Mouse (Mus musculus): ENCODE results near the gene Ica1l.
A peak's percentile ranks its signal among the peaks of the same experiment; 100 is the strongest.
"Not testable (repeated sequence)": the region's sequence is repeated elsewhere in the genome, so short reads cannot be mapped to it uniquely, and the experiment has no call there.

Gene Ica1l

DNA sequence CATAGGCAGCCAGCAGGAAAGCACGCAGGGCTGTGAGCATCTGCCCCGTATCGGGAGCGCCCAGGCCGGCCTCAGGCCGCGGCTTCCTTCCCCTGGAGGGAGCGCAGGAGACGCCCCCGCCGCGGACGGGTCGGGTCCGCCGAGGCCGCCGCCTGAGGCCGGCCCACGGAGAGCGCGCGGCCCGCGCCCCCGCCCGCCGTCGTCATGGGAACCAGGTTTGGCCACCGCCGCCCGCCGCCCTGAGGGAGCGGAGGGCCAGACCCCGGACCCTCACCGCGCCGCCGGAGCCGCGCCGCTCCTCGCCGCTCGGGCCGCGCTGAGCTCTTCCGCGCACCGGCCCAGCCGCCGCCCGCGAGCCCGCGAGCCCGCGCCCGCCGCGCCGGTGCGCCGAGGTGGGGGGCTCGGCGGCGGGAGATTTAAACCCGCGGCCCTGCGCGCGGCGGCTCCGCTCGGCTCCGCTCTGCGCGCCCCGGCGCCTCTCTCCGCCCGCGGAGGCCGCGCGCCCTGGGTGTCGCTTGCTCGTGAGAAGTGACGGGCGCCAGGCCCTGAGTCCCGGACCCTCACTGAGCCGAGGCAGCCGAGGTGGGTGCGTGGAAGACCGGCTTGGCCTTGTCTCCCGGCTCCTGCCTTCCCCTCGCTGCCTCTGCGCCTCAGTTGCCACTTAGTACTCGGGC, at the start of gene Ica1l:
TSS of gene Ica1l (minus strand) at position 389 of the 674 bp plus-strand sequence.
- peak; percentile 70 for DNase-seq (ENCODE audit: low spot score)

DNA sequence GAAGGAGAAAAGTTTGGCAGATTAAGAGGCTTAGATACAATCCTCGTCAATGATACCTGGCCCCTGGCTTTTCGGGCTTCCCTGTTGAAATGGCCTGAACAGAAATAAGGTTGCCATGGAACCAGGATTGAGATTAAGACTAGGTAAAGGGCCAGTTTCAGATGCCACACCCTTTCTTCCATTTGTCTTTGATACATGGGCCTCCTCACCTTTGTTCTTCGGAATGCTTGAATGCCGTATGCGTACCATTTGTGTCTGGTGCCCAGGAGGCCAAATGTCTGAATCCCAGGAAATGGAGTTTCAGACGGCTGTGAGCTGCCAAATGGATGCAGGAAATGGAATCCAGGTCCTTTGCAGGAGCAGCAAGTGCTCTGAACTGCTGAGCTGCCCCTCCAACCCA, 33.4 kb upstream of the Ica1l start:
- no peak for DNase-seq (ENCODE audit: low spot score)

DNA sequence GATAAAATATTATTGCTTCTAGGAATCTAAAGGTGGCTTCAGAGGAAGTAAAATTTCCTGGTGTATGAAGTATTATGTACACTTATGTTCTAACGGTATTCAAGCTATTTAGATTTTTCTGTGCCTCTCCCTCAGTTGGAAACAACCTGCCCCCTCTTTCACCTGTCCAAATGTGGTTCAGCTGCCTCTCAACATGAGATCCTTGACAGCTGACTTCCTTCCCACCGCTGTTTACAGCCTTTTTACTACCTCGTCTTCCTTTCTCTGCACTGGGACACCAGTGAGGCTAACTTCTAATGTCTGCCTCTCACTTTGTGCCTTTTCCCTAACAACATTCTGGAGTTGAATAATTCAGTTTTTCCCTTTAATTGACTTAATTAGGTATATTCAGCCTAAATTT, 32.6 kb upstream of the Ica1l start:
- no peak for DNase-seq (ENCODE audit: low spot score)

- DNase-seq (ENCODE audit: low spot score), result no peak
These were observed 32.0 kb upstream of the Ica1l start for GRCm38 (mm10) chr1:60074935-60075334.

DNA sequence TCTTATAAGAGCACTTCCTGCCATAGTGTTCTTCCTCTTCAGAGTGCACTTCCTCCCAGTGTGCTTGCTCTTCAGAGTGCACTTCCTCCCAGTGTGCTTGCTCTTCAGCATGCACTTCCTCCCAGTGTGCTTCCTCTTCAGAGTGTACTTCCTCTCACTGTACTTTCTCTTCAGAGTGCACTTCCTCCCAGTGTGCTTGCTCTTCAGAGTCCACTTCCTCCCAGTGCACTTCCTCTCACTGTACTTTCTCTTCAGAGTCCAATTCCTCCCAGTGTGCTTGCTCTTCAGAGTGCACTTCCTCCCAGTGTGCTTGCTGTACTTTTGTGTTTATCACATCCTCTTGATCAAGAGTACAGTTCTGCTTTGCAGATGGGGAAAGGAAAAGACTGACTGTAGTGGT, 27.7 kb upstream of the Ica1l start:
- DNase-seq (ENCODE audit: low spot score), result not testable (repeated sequence)

DNA sequence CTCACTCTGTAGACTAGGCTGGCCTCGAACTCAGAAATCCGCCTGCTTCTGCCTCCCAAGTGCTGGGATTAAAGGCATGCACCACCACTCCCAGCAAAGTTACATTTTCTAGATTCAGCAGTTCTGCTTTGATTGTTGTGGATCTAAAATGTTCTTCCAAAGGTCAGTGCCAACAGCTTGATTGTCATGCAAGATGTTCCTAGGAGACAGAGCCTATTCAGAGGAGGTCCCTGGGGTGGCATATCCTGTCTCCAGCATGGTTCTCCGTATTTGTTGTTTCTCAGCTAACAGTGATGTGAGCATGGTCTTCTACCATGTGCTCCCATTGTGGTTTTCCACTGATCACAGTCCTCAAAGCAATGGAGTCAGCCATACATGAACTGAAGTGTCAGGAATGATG, 13.3 kb upstream of the Ica1l start:
- no peak for DNase-seq (ENCODE audit: low spot score)

DNA sequence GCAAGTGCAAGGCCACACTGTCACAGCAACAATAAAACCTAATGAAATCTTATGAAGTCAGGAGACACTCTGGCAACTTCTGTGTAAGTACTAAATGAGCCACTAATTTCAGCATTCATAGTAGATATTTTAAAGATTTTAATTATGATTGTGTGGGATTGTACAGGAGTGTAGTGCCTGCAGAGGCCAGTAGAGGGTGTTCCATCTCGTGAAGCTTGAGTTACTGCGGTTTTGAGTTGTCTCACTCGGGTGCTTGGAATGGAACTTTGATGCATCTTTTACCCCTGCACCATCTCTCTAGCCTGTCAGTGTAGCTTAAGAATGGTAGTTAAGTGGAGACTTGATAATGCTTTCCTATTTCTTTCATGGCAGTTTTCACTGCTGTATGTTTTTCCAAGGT, 11.7 kb upstream of the Ica1l start:
- DNase-seq (ENCODE audit: low spot score), result no peak

GRCm38 (mm10) chr1:60047481-60047880, 4.5 kb upstream of the Ica1l start:
- not testable (repeated sequence) for DNase-seq (ENCODE audit: low spot score)

DNA sequence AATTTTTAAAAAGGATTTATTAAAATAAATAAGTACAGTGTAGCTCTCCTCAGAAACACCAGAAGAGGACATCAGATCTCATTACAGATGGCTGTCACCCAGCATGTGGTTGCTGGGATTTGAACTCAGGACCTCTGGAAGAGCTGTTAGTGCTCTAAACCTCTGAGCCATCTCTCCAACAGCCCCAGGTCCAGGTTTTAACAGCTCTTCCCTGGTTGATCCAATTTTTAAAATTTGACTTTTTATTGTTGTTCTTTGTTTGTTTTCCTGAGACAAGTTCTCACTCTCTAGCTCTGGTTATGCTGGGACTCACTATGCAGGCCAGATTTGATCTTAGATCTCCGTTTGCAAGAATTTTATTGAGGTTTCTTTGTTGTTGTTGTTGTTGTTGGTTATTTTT, 1.6 kb upstream of the Ica1l start:
- DNase-seq (ENCODE audit: low spot score), result no peak

DNA sequence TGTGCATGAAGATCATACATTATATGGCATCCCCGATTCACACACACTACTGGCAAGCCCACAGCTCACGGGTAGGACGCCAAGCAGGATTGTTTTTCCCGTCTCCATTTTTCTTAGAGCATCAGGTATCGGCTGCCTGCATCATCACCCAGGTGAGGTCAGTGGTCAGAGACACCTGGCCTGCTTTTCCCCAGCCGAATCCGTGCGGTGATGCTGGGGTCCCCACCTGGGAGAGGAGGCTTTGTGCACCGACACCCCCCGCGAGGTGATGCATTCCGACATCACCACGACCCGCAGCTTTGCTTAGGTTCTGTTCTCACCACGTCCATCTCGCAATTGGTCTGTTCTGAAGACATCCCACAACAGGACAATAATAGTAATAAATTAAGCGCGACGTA, 587 bp downstream of the Ica1l start:
- DNase-seq (ENCODE audit: low spot score), result peak; percentile 6

- DNase-seq (ENCODE audit: low spot score), result no peak
These were observed 7.9 kb downstream of the Ica1l start for GRCm38 (mm10) chr1:60035044-60035443.

DNA sequence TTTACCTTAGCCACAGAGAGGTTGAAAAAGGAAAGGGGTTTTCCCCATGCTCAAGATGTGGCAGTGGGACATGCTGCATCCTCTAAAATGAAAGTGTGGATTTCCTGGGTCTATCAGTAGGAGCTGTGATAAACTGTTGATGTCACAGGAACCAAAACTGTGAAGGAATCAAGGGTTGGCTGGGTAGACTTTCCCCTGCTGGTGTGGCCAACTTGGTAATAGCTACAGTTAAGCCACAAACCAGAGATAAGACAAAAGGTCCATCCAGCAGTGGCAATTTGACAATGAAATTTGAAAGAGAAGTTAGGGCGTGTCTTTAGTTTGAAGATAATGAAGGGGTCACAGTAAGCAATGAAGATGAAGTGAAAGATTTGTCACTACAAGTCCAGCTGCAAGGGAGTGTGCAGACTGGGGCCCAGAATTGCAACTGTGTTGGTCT, 25.9 kb downstream of the Ica1l start:
- DNase-seq (ENCODE audit: low spot score), result no peak

GRCm38 (mm10) chr1:60016136-60016611, 26.8 kb downstream of the Ica1l start:
- DNase-seq (ENCODE audit: low spot score), result no peak

- no peak for DNase-seq (ENCODE audit: low spot score)
These were observed 27.5 kb downstream of the Ica1l start for GRCm38 (mm10) chr1:60015511-60015910.

- DNase-seq (ENCODE audit: low spot score), result no peak
These were observed 29.2 kb downstream of the Ica1l start for GRCm38 (mm10) chr1:60013779-60014178.

- no peak for DNase-seq (ENCODE audit: low spot score)
These were observed 34.2 kb downstream of the Ica1l start for GRCm38 (mm10) chr1:60008743-60009142.

DNA sequence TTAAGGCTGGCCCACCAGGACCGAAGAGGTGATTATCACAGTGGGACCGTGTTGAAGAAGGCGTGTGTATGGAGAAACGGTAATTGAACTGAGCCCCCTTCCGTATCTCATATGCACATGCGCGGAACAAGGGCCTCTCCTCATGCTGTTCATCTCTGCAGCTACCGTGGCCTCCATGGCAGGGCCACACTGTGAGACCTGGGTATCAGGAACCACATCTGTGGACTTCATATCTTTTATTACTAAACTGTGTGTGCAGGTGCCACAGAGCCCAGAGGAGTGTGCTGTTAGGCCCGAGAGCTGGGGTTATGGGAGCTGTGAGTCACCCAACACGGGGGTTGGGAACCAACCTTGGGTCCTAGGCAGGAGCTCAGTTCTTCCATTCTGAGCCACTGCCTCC, 35.6 kb downstream of the Ica1l start:
- DNase-seq (ENCODE audit: low spot score), result no peak

GRCm38 (mm10) chr1:60000319-60000718, 42.7 kb downstream of the Ica1l start:
- no peak for DNase-seq (ENCODE audit: low spot score)

DNA sequence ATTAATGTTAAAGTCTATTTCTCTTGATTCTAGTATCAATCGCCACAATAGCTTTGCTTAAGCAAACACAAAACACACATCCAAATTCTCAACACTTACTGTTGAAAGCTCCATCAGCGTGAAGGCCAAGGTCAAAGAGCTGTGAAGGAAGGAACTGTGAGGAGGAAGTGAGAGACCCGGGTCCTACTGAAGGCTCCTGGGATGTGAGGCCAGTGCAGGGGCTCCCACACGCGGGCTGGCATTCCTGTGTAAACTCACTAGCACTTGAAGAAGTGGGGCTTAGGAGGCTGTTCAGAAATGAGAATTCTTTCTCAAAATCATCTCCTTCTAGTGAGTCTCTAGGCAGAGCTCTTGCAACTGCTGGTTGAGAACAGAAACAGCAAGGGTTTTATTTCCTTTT, 45.6 kb downstream of the Ica1l start:
- no peak for DNase-seq (ENCODE audit: low spot score)

DNA sequence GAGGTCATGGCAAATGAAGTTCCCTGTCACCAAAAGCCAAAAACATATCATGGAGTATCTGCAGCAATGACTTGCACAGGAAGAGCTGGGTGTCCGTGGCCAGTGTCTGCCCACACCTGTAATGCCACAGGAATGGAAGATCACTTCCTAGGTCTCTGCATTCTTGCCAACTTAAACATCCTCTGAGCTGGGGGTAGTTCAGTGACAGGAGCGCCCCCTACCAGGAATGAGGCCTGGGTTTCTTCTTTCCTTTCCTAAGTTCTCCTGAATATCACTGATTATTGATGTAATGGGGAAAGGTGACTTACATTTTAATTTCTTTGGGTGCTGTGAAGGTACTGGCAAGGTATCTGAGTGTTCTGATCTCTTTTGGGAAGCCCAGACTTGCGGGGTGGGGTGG, 47.3 kb downstream of the Ica1l start:
- DNase-seq (ENCODE audit: low spot score), result no peak

- DNase-seq (ENCODE audit: low spot score), result no peak
These were observed 55.5 kb downstream of the Ica1l start for GRCm38 (mm10) chr1:59987399-59988040.

DNA sequence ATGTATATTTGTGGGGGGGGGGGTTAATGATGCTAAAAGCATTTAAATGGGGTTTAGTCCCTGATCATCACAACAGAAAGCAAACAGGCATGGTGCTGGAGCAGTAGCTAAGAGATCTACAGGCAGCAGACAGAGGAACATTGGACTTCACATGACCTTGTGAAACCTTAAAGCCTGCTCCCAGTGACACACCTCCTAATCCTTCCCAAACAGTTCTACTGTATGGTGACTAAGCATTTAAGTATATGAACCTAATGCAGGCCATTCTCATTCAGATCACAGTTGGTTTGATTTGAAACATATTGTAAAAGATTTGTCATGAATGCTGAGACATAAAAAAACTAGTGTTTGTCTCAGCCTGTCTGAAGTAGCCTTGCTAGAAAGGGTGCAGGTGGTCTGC, 56.4 kb downstream of the Ica1l start:
- DNase-seq (ENCODE audit: low spot score), result no peak

- DNase-seq (ENCODE audit: low spot score), result no peak
These were observed 75.7 kb downstream of the Ica1l start for GRCm38 (mm10) chr1:59967291-59967690.
